Mouse (Mus musculus) MEL (cell line): ENCODE data around the gene Col23a1.

Source experiments
- CTCF ChIP-seq, 3 experiments: IDR thresholded peaks in 2 of 3; conservative IDR thresholded peaks in 1 of 3; 2 replicates each; pipeline ENCODE4 v1.5.1; 2011 to 2012; ENCODE audit warnings: low read length in 3 of 3, low read depth in 2 of 3, mild to moderate bottlenecking in 2 of 3, improper control_type of control experiment in 1 of 3, inconsistent platforms in 1 of 3, mixed read lengths in 1 of 3, moderate library complexity in 1 of 3; ENCODE audit not compliant: control insufficient read depth in 1 of 3, insufficient read depth in 1 of 3, poor library complexity in 1 of 3, severe bottlenecking in 1 of 3
- GATA1 ChIP-seq: IDR thresholded peaks from 2 replicates; pipeline ENCODE4 v1.6.1; 2011; ENCODE audit warnings: low read depth, low read length, improper control_type of control experiment
- MYC ChIP-seq: IDR thresholded peaks from 2 replicates; pipeline ENCODE4 v1.6.1; 2011; ENCODE audit warnings: low read depth, mild to moderate bottlenecking, low read length, improper control_type of control experiment, moderate library complexity
- POLR2A ChIP-seq, 2 experiments: IDR thresholded peaks; 2 replicates each; pipeline ENCODE4 v1.6.1; 2011 to 2012; ENCODE audit warnings: low read length in 2 of 2, mild to moderate bottlenecking in 2 of 2, control low read depth in 1 of 2, improper control_type of control experiment in 1 of 2, low read depth in 1 of 2, moderate library complexity in 1 of 2; ENCODE audit not compliant: control insufficient read depth in 1 of 2, insufficient read depth in 1 of 2, poor library complexity in 1 of 2
- TCF12 ChIP-seq: IDR thresholded peaks from 2 replicates; pipeline ENCODE4 v1.6.1; 2014; ENCODE audit warnings: low read depth, mild to moderate bottlenecking, inconsistent platforms, low read length, improper control_type of control experiment, moderate library complexity
- ZC3H11A ChIP-seq: IDR thresholded peaks from 2 replicates; pipeline ENCODE4 v1.6.1; 2012; ENCODE audit warnings: low read depth, mild to moderate bottlenecking, inconsistent platforms, low read length, improper control_type of control experiment
- ZMIZ1 ChIP-seq: IDR thresholded peaks from 2 replicates; pipeline ENCODE4 v1.6.1; 2012; ENCODE audit warnings: low read depth, mild to moderate bottlenecking, inconsistent platforms, low read length, improper control_type of control experiment, moderate library complexity

GRCm38 (mm10) chr11:51364353-51364752 lies 74.6 kb downstream of the Col23a1 start:
- no peak for TF ChIP-seq TCF12
- no peak for TF ChIP-seq POLR2A (IDR thresholded peaks at IDR 0.05; ENCODE audit: control insufficient read depth in 1 of 2, insufficient read depth in 1 of 2, low read depth in 1 of 2, low read length in 2 of 2, poor library complexity in 1 of 2)
- no peak for TF ChIP-seq CTCF (IDR thresholded peaks at IDR 0.05 in 2 of 3, conservative IDR thresholded peaks at IDR 0.05 in 1 of 3; ENCODE audit: control insufficient read depth in 1 of 3, insufficient read depth in 1 of 3, low read depth in 2 of 3, low read length in 3 of 3, poor library complexity in 1 of 3, severe bottlenecking in 1 of 3)
- TF ChIP-seq GATA1, result no peak
- no peak for TF ChIP-seq MYC
- TF ChIP-seq ZMIZ1, result no peak
- TF ChIP-seq ZC3H11A, result no peak
